Mouse (Mus musculus): ENCODE measurements around the gene Cpa4.

- TF ChIP-seq CTCF (IDR thresholded peaks at IDR 0.05; ENCODE audit: borderline replicate concordance, control insufficient read depth, extremely low read depth, insufficient read depth, low read length, poor library complexity) = no peak
- no peak for TF ChIP-seq POLR2A (IDR thresholded peaks at IDR 0.05; ENCODE audit: control insufficient read depth, extremely low read depth, insufficient read depth, low read length, poor library complexity)
Observed at GRCm38 (mm10) chr6:30624763-30625162, 56.6 kb downstream of the Cpa4 start.

All from thymus, adult 2 months (tissue).